Mouse (Mus musculus) hindbrain, embryonic 16.5 days (tissue): ENCODE data around the gene Cacng4. TPM values are rescaled to one million over a fixed set of nuclear protein-coding genes. Genes with fewer than 3 reads are reported as not detected.

Experiments used
- ATAC-seq: fragments of 200-750 bp; cut with Nextera tagmentation; 2 replicates; pipeline ENCODE4 v1.8.0; 2017; ENCODE audit warnings: moderate TSS enrichment, moderate library complexity
- H3K27ac ChIP-seq: fragments of 300-500 bp; sonication (generic); 2 replicates; pipeline ENCODE4 v1.5.1; 2014; ENCODE audit warnings: low read depth, mild to moderate bottlenecking, control low read depth, low read length, moderate library complexity
- H3K27me3 ChIP-seq: fragments of 300-500 bp; sonication (generic); replicated peaks from 2 replicates; pipeline ENCODE4 v1.6.1; 2014; ENCODE audit warnings: low read length; ENCODE audit not compliant: control insufficient read depth, insufficient read depth
- H3K36me3 ChIP-seq: fragments of 300-500 bp; sonication (generic); 2 replicates; pipeline ENCODE4 v1.6.1; 2014; ENCODE audit warnings: mild to moderate bottlenecking, low read length, moderate library complexity, mixed read lengths; ENCODE audit not compliant: control insufficient read depth, insufficient read depth
- H3K4me1 ChIP-seq: fragments of 300-500 bp; sonication (generic); 2 replicates; pipeline ENCODE4 v1.6.1; 2014; ENCODE audit warnings: low read depth, low read length; ENCODE audit not compliant: control insufficient read depth, insufficient read depth
- H3K4me2 ChIP-seq: fragments of 300-500 bp; sonication (generic); 2 replicates; pipeline ENCODE4 v1.6.1; 2014; ENCODE audit warnings: mild to moderate bottlenecking, low read length, control low read depth, moderate library complexity
- H3K4me3 ChIP-seq: fragments of 300-500 bp; sonication (generic); 2 replicates; pipeline ENCODE4 v1.5.1; 2014; ENCODE audit warnings: mild to moderate bottlenecking, low read length, control low read depth, moderate library complexity
- H3K9ac ChIP-seq: fragments of 300-500 bp; sonication (generic); 2 replicates; pipeline ENCODE4 v1.6.1; 2014; ENCODE audit warnings: low read depth, mild to moderate bottlenecking, control low read depth, low read length, moderate library complexity
- H3K9me3 ChIP-seq: fragments of 300-500 bp; sonication (generic); 2 replicates; pipeline ENCODE4 v1.6.1; 2014; ENCODE audit warnings: mild to moderate bottlenecking, low read length, moderate library complexity; ENCODE audit not compliant: control insufficient read depth
- WGBS: fragments of 180-500 bp; shearing (Covaris S2); extraction: QIAGEN DNeasy Blood & Tissue Kit; methylation state at CpG from one replicate; pipeline ENCODE4 v1.1.7; 2014; 5-methylcytosine and 5-hydroxymethylcytosine counted together
- polyA plus RNA-seq: library from polyadenylated mRNA; unstranded; fragments of >200 nt; fragmentation: Nextera tagmentation; extraction: Ambion mirVana; gene quantifications from 2 replicates; pipeline ENCODE4 v1.2.1, GENCODE M21; 2015

Cacng4 gene
- polyA plus RNA-seq = 46.0 and 48.2 TPM in 2 replicates

GRCm38 (mm10) chr11:107794547-107795269, at the start of gene Cacng4:
Gene Cacng4, minus strand, starts transcription at chr11:107794557.
- peak within 1 kb of the TSS; percentile 74 for H3K4me3 ChIP-seq
- H3K4me1 ChIP-seq = peaks cover 40% of the 10 kb centered on the region
- peak within 1 kb of the TSS; percentile 90 for H3K9ac ChIP-seq
- peaks cover 3% of the 10 kb centered on the region; the same call in 1 of the 2 replicates for H3K36me3 ChIP-seq
- peak within 1 kb of the TSS; percentile 96 for H3K27ac ChIP-seq
- H3K4me2 ChIP-seq = peak within 1 kb of the TSS; percentile 77
- peak; percentile 55 for ATAC-seq
- H3K9me3 ChIP-seq = no peaks in the 10 kb centered on the region
- H3K27me3 ChIP-seq = no peaks in the 10 kb centered on the region
- 0% methylated on average over 20 of the region's 73 CpGs for WGBS

- H3K9ac ChIP-seq = no peak overlapping the region
- H3K27ac ChIP-seq = no peak overlapping the region
- 53% methylated on average over 7 of the region's 7 CpGs for WGBS
- no peaks in the 10 kb centered on the region for H3K36me3 ChIP-seq
- no peaks in the 10 kb centered on the region for H3K9me3 ChIP-seq
- no peak overlapping the region for H3K4me3 ChIP-seq
- H3K4me2 ChIP-seq = no peak overlapping the region
- no peak for ATAC-seq
- no peaks in the 10 kb centered on the region for H3K27me3 ChIP-seq
- H3K4me1 ChIP-seq = no peaks in the 10 kb centered on the region
These were observed 39.1 kb upstream of the Cacng4 start for GRCm38 (mm10) chr11:107833351-107834040.

GRCm38 (mm10) chr11:107817196-107817595, 22.8 kb upstream of the Cacng4 start:
- Histone ChIP-seq H3K27ac (no peak overlapping the region), H3K36me3 (no peaks in the 10 kb centered on the region), H3K4me2 (no peak overlapping the region), H3K4me3 (no peak overlapping the region), H3K27me3 (no peaks in the 10 kb centered on the region), H3K9ac (no peak overlapping the region), H3K4me1 (peaks cover 13% of the 10 kb centered on the region), H3K9me3 (no peaks in the 10 kb centered on the region)
- ATAC-seq = no peak
- WGBS = 41% methylated on average over 5 of the region's 5 CpGs

GRCm38 (mm10) chr11:107812941-107813648, 18.7 kb upstream of the Cacng4 start:
- Histone ChIP-seq H3K9me3 (no peaks in the 10 kb centered on the region), H3K4me1 (peaks cover 15% of the 10 kb centered on the region), H3K4me3 (peak overlapping the region; percentile 13; the same call in 1 of the 2 replicates), H3K27me3 (no peaks in the 10 kb centered on the region), H3K27ac (peak overlapping the region; percentile 51), H3K9ac (peak overlapping the region; percentile 53), H3K36me3 (no peaks in the 10 kb centered on the region), H3K4me2 (peak overlapping the region; percentile 53)
- WGBS = 9% methylated on average over 21 of the region's 21 CpGs
- ATAC-seq = peak; percentile 78

- Histone ChIP-seq H3K4me1 (peaks cover 18% of the 10 kb centered on the region), H3K4me2 (peak overlapping the region; percentile 53), H3K9ac (0 out of 2 replicates have a peak overlapping the region, but pooled peaks have one; percentile 53), H3K27ac (peak overlapping the region; percentile 51), H3K27me3 (no peaks in the 10 kb centered on the region), H3K4me3 (no peak overlapping the region), H3K9me3 (no peaks in the 10 kb centered on the region), H3K36me3 (no peaks in the 10 kb centered on the region)
- ATAC-seq = no peak
- 28% methylated on average over 4 of the region's 4 CpGs for WGBS
These were observed 18.1 kb upstream of the Cacng4 start for GRCm38 (mm10) chr11:107812429-107812828.

GRCm38 (mm10) chr11:107808508-107808907, 14.2 kb upstream of the Cacng4 start:
- no peaks in the 10 kb centered on the region for H3K9me3 ChIP-seq
- H3K4me2 ChIP-seq = no peak overlapping the region
- peaks cover 17% of the 10 kb centered on the region for H3K4me1 ChIP-seq
- ATAC-seq = no peak
- no peaks in the 10 kb centered on the region for H3K36me3 ChIP-seq
- no peak overlapping the region for H3K9ac ChIP-seq
- H3K27ac ChIP-seq = no peak overlapping the region
- no peaks in the 10 kb centered on the region for H3K27me3 ChIP-seq
- no peak overlapping the region for H3K4me3 ChIP-seq
- 70% methylated on average over 8 of the region's 8 CpGs for WGBS

- Histone ChIP-seq H3K27ac (no peak overlapping the region), H3K4me3 (no peak overlapping the region), H3K4me2 (no peak overlapping the region), H3K9me3 (no peaks in the 10 kb centered on the region), H3K27me3 (no peaks in the 10 kb centered on the region), H3K9ac (no peak overlapping the region), H3K36me3 (no peaks in the 10 kb centered on the region), H3K4me1 (peaks cover 3% of the 10 kb centered on the region; the same call in 1 of the 2 replicates)
- ATAC-seq = no peak
- 29% methylated on average over 1 of the region's 1 CpGs for WGBS
These were observed 11.7 kb upstream of the Cacng4 start for GRCm38 (mm10) chr11:107806058-107806457.

GRCm38 (mm10) chr11:107801946-107802345, 7.6 kb upstream of the Cacng4 start:
- H3K36me3 ChIP-seq = no peaks in the 10 kb centered on the region
- no peaks in the 10 kb centered on the region for H3K9me3 ChIP-seq
- peaks cover 13% of the 10 kb centered on the region for H3K4me1 ChIP-seq
- 66% methylated on average over 3 of the region's 3 CpGs for WGBS
- no peak overlapping the region for H3K27ac ChIP-seq
- no peak overlapping the region for H3K4me3 ChIP-seq
- no peak for ATAC-seq
- H3K27me3 ChIP-seq = no peaks in the 10 kb centered on the region
- H3K4me2 ChIP-seq = no peak overlapping the region
- no peak overlapping the region for H3K9ac ChIP-seq

- peaks cover 26% of the 10 kb centered on the region for H3K4me1 ChIP-seq
- H3K4me2 ChIP-seq = no peak overlapping the region
- H3K27me3 ChIP-seq = no peaks in the 10 kb centered on the region
- H3K9me3 ChIP-seq = no peaks in the 10 kb centered on the region
- ATAC-seq = no peak
- no peaks in the 10 kb centered on the region for H3K36me3 ChIP-seq
- 18% methylated on average over 9 of the region's 9 CpGs for WGBS
- no peak overlapping the region for H3K4me3 ChIP-seq
- no peak overlapping the region for H3K27ac ChIP-seq
- no peak overlapping the region for H3K9ac ChIP-seq
These were observed 5.0 kb upstream of the Cacng4 start for GRCm38 (mm10) chr11:107799331-107799730.
